Mouse (Mus musculus) kidney, postnatal 4 days (tissue): ENCODE results near the gene Pvr.
"Not testable (repeated sequence)": the region's sequence is repeated elsewhere in the genome, so short reads cannot be mapped to it uniquely, and the experiment has no call there.

Source experiments
- DNase-seq, 2 experiments: peaks; one replicate each; pipeline ENCODE4 v3.0.0; 2021; ENCODE audit warnings: mixed read lengths in 2 of 2

The Pvr gene

DNA sequence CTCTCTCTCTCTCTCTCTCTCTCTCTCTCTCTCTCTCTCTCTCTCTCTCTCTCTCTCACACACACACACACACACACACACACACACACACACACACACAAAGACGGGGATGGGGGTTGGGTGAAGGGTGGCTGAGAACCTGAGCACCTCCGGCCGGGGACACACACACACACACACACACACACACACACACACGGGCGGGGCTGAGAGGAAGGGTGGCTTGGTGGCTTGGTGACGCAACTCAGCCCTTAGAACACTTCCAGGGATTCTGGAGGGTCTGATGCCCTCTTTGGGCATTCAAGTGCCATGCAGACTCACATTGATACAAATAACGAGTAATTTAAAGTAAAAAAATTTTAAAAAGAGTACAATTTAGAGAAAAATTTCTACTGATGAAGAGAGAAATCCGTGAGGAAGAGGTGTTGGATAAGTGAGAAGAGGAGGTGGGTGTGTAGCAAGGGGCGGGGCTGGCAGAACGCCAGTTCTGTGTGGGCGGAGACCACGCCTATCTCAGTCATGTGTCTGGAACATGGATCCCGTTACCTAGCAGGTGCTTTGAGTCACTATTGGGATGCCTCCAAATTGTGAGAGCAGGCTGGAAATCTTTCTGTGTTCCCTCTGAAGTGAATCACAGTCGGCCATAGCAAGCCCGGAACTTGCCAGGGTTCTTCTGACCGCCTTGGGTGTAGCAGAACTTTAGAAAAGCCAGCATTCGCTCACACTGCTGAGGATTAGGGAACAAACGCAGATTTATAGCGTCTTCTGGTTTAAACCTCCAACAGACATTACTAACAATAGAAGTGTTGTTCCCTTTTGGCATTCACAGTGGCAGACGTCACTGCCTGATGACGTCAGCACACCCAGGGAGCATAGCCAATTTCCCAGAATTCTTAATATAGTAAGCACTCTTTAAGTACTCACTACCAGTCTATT is 12.2 kb upstream of the Pvr start:
- DNase-seq, result peak; percentile 56 to 74

DNA sequence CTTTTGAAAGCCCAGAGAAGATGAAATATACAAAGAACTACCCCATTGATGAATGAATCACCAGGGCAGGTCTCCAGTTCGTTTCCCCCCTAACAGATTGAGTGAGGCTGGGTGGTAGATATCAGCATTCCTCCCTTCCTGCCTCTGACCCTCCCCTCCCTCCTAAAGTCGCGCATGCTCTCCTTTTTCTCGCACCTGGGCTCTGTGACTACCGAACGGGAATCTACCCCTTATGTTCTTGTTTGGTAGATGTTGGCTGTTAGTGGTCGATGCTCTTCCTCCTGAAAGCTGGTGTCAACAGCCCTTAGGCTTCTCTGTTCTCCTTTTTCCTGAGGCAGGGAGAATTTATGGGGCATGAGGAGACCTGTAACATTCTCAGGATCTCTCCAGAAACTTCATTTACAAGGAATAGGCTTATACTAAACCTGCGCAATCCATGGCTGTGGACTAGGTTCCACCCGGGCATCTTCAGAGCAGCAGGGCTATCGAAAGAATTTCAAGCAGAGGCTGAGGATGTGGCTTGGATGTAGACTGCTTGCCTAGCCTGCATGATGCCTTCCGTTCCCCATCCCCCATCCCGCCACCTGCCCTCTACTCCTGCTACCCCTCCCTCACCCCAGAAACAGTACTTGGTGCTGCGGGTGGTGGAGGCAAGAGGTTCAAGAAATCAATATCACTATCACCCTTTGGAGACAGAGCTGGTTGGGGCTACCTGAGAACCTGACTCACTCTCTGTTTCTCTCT is 11.3 kb upstream of the Pvr start:
- DNase-seq, result no peak

DNA sequence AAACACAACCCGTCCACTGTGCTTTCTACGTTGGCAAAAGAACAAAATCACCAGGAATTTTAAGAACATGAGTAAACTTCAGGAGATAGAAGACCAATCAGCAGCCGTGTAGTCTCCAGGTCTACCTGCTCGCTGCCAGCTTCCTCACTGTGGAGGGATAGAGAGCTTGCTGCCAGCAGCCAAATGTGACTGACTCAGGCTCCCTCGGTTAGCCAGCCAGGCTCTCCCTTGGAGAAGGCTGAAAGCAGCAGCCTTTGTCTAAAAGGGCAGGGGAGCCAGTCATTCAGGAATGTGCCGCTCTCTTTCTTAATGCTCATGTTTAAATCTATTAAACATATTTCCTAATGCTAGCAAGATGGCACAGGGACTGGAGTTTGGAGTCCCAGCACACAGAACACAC is 9.5 kb upstream of the Pvr start:
- DNase-seq, result not testable (repeated sequence)

DNA sequence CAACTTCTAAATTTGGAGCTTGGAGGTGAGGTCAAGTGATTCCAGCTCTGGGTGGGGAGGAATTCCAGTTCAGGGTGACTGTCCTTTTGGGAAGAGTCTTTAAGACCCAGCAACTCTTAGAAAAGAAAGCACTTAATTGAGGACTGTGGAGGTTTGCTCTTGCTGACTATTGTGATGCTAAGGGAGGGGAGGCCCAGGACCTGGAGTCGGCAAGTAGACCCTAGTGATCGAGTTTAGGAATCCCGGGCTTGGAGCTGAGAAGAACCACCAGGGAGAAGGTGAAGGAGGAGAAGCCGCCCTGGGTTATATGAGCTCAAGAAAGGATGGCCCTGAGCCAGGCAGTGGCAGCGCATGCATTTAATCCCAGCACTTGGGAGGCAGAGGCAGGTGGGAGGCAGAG is 7.5 kb upstream of the Pvr start:
- DNase-seq, result no peak

DNA sequence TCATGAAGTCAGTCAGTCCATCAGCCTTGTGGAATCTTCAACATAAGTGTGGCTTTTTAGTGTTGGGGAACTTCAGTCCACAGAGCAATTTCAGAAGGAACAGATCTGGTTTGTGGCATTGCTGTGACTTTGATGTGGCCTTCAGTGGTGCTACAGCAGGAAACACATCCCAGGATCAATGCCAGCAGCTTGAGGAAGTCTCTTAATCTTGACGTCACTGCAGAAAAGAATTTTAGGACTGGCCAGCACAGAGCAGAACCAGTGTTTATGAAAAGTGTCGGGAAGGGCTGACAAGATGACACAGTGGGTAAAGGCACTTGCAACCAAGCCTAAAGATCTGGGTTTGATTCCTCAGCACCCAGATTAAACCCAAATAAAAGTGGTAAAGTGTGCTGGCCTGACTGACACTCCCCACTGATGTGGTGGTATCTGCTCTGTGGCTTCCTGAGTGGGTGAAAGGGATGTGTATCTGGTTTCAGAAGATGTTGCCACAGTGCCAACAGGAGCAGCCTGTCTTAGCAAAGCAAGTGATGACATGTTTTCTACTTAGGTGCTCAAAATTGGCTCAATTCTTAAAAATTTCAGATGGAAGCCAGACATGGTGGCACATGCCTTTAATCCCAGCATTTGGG is 6.0 kb upstream of the Pvr start:
- no peak for DNase-seq

DNA sequence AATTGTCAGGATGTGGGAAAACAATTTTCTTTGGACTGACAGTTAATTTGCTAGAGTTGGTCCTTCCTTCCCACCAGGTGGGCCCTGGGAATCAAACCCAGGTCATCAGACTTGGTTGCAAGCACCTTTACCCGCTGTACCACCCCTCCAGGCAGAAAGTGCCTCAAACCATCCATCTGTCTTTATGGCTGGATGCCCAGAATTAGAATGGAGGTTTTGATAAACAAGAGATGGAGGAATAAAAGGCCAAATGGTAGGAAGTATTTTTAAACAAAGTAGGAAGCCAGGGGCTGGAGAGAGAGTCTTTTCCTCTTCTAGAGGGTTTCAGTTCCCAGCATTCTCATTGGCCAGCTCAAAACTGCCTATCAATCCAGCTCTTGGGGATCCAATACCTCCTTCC is 4.4 kb upstream of the Pvr start:
- DNase-seq, result no peak

DNA sequence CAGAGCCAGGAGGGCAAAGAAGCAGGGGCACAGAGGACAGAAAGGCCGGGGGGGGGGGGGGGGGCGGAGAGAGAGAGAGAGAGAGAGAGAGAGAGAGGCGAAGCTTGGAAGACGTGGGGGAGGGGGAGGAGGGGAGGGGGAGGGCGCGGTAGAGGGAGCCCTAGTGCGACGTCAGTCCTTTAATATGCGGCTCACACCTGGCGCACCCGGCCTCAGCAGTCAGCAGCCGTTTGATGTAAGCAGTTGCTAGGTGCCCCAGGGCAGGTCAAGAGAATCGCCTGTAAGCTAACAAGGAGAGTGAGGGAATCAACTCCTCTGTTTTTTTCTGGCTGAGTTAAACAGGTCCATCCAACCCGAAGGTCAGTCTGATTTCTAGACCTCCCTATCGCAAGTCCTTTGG is 2.8 kb upstream of the Pvr start:
- DNase-seq, result peak; percentile 25 to 48

DNA sequence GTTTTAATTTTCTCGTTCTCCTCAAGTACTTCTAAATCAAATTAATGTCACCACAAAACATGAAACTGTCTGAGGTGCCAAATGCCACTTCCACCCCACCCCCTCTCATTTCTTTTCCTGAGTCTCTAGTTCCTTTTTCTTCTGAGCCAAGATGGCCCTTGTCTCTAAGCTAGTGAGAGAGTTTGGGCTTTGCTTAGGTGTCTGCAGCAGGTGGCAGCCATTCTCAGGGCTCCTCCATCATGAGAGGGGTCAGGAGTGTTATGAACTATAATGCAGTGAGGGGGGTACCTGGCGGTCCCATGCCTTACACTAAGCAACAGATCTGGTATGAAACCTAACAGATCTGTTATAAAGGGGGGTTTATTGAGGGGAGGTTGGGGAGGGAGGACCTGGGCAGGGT is 2.4 kb upstream of the Pvr start:
- DNase-seq, result no peak

DNA sequence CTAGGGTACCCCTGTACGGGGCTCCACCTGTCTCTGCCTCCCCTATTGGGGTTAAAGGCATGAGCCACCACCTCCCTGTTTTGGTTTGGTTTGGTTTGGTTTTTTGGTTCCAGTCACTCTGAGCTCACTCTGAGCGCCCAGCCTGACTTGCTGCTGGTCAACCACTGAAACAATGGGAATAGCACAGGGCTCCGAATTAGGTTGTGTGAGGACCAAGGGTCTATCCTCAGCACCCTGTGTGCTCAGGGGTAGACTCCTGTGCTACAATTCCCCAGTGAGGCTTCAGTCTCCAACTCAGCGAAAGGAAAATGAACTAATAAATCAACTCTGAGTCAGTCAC is 824 bp downstream of the Pvr start:
- no peak for DNase-seq

DNA sequence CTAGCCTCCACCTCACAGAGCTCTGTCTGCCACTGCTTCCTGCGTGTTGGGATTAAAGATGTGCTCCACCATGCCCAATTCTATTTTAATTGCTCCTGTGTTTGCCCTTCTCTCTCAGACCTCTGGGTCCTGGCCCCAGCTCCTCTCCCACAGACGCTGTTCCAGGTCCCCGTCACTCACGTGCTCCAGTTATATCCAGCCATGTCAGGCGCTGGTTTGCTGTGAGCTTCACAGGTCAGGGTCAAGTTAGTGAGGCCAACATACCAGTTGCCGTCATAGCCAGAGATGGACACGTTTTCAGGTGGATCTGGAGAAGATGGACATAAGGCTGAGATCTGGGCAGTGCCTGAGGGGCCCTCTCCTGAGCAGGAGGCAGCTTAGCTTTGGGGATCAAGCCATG is 6.4 kb downstream of the Pvr start:
- DNase-seq, result no peak

DNA sequence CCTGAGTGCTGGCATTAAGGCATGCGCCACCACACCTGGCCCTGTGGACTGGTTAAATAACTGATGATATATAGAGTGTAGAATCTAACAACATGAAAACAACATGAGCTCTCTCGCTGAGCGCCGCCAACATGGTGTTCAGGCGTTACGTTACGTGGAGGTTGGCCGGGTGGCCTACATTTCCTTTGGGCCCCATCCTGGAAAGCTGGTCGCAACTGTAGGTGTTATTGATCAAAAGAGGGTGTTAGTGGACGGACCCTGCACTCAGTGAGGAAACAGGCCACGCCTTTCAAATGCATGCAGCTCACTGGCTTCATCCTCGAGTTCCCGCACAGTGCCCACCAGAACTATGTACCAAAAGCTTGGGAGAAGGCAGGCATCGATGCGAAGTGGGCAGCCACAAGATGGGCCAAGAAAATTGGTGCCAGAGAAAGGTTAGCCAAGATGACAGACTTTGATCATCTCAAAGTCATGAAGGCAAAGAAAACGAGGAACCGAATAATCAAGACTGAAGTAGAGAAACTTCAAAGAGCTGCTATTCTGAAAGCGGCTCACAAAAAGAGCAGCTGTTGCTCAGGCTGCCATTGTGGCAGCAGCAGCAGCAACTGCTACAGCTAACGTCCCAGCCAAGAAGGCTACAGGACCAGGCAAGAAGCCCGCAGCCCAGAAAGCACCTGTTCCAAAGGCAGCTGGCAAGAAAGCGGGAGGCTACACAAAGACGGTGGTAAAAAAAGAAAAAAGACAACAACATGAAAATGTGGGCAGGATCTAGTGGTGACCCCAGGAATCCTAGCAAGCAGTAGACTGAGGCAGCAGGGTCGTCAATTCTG is 9.1 kb downstream of the Pvr start:
- no peak for DNase-seq

DNA sequence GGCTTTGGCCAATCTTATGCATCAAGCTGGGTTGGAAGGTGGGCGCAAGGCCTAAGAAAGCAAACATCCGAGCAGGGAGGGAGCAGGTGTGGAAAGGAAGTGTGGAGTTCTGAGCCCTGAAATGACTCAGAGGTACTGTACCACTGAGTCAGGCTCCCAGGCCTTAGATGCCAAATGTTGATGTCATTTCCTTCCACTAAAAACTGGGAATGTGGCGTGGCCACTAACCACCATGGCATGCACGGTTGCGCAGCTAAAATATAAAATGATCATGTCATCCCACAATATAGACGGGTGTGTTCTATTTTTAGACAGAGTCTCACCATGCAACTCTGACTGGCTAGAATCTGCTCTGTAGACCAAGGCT is 9.7 kb downstream of the Pvr start:
- no peak for DNase-seq

DNA sequence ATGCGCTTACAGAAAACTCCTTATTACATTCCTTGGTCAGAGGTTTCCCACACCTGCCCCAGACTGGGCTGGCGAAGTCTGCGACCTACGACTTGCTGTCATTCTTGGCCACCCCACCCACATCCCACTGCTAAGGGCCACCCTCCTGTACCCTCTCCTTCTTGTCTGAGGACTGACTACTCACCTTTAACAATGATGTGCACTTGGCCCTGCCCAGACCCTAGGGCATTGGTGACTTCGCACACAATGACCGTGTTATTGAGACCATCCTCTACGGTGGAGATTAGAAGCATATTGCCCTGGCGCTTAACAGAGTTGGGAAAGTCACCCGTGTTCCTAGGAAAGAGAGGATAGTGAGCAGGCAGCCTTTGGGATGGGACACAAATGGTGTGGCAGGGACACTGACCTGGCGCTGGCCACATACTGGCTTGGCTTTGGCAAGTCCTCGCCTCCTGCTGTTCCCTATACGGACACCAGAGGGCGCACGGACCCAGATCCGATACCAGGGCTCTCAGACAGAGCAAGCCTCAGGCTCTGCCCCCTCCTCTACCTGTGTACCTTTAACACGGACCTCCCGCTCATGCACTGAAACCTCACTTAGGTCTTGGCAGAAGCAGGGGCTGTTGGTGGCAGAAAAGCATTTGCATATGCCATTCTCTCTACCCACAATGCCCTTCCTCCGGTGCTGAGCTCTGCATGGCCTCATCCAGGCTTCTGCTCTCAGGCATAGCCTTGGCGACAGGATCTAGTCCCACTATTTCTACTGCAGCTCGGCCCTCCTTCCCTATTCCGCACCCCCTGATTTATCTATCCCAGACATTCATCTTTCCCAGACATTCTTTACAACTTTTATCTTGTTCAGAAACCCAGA is 10.3 kb downstream of the Pvr start:
- peak; percentile 91 for DNase-seq

DNA sequence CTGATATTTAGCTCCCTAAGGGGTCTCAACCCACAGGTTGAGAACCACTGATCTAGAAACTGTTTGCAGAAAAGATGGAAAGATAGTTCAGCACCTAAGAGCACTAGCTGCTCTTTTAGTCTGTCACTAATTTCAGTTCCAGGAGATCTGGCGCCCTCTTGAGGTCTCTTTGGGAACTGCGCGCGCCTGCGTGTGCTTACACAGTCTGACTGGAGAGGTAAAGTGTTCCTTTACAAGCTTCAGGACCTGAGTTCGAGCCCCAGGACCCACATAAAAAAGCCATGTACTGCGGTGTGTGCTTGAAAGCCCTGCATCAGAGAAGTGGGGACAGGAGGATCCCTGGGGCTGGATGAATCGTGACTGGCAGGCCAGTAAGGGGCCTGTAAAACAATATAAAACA is 31.1 kb downstream of the Pvr start:
- peak; percentile 75 to 80 for DNase-seq

DNA sequence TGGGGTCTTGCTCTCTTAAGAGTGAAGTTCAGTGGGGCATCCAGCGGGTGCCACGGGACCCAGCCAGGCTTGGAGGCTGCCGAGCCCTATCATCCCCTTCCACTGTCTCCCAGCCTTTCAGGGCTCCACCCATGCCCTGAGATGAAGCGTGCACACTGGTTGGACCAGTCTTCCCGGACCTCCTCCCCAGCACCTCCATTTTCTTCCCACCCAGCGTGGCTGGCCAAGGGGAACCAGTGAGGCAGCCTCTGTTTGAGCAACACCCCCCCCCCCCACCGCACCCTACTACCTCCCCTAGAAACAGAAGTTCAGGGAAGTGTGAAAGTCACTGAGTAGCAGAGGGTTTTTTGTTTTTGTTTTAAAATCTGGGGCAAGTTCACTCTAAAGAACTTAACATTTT is 33.1 kb downstream of the Pvr start, which contains the start of gene Ceacam19:
Gene Ceacam19, minus strand, starts transcription at position 117 of the 400 bp plus-strand sequence.
- peak; percentile 11 to 25 for DNase-seq

DNA sequence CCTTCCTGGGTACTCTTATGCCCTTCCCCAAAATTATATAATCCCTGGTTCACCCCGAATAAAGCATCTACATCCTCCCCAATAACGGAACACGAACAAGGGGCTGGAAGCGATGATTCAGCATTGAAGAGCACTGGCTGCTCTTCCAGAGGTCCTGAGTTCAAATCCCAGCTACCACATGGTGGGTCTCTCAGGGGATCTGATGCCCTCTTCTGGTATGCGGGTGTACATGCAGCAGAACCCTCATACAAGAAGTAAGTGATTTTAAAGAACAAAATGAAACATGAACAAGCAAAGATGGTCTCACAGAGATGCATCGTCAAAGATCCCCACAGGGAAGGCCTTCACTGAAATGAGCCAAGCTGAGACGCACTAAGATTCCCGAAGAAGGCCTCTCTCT is 40.2 kb downstream of the Pvr start:
- no peak for DNase-seq

DNA sequence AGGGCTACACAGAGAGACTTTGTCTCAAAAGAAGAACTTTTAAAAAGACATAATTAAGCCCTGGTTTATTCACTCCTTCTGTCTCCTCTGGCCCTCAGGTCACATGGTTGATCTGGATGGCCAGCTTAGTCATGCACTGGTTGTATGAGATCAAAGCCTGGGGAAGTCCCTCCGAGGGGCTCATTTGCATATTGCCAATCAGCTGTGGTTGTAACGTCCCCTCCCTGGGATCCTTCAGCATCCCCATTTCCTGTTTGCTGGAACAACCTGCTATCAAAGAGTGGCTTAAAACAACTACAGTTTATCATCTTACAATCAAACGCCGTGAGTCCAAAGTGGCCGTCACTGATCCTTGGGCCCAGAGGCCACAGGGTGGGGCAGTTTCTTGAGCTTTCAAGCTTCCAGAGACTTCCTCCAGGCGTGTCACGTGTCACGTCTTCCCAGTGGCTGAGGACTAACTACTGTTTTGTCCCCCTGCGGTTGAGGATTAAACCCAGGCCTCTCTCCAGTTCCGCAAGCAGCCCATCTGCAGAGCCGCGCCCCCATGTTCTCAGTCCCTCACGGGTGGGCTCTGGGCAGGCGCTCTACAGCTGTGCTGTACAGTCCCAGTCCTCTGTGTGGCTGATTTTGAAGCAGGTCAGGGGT is 44.1 kb downstream of the Pvr start:
- DNase-seq, result peak; percentile 12 to 29

DNA sequence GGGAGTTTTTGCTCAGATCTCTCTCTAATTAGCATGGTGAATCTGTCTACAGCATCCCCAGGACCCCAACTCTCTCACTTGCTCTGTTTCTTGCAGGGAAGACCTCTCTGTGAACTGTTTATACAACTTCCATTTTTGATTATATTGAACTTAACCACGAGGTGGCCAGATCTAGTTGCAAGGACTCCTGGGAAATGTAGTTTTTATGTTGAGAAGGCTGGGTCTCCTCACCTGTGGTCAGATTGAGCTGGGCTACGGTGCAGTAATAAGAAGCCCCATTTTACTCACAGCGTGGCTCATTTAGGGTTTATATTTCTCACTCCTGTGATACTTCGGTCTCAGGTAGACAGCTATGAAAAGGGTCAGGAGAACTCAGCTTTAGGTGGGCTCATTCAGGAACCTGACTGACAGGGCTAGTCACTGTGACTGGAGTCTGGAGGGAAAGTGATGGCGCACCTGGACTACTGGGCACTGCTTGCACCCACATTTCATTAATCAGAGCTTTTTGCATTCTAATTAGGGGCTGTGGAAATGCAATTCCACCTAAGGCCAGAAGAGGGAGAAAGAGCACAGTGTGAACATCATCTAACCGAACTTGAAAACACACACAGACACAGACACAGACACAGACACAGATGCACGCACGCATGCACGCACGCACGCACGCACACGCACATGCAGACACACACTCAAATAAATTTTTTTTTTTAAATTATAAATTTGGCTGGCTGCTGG is 44.8 kb downstream of the Pvr start:
- DNase-seq, result peak; percentile 48 to 63

DNA sequence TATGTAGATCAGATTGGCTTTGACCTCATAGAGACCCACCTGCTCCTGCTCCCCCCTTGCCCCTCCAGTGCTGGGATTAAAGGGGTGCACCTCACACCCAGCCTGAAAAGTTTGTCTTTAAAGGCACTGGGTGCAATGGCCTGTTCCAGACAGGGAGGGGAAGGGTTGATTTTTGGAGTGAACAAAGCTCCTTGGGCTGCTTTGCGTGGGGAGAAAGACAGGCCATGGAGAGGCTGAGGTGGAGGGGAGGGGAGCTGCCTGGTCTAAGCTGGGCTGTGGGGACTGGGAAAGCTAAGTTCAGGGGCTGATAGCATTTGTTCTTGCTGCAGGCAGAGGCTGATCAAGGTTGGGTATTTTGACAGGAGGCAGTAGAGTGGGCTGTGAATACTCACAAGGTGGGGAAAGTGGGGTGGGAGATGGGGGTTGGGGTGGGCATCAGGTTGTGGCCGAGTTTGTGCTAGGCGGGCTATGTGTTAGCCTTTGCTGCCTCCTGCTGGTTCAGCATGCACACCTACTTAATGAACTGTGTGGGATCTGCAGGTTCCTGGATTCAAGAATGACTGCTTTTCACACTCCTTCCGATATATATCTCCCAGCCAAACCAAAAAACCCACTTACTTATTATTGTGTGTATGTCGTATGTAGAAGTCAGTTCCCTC is 48.9 kb downstream of the Pvr start:
- peak; percentile 67 to 70 for DNase-seq

DNA sequence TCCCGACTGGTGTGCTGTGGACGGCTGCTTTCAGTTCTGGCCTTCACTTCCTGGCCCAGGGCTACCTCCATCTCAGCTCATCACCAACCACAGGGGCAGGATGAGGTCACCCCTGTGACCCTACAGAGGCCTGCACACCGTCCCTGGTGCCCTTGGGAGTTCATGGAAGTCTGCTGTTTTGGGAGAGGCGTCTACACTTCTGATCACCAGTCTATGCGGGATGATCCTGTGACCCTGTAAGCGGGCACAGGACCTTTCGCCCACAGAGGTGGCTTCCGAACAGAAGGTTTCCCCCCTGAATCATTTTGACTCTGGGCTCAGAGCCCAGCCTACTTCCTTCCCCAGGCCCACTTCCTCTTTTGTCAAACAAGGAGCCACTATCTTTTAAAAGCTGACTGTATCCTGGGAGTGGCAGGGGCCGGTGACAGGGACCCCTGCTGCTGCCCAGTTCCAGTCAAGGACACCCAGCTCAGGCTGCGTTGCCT is 49.8 kb downstream of the Pvr start:
- peak in 1 of 2 experiments; percentile 28 for DNase-seq
